Mouse (Mus musculus) myocyte (in vitro differentiated cells): ENCODE data around the gene Fbxo42.

ENCODE experiments used
- E2F4 ChIP-seq: IDR thresholded peaks from one replicate; pipeline ENCODE4 v1.6.1; 2011; ENCODE audit warnings: mild to moderate bottlenecking, control low read depth, moderate library complexity; ENCODE audit not compliant: insufficient read depth
- POLR2A ChIP-seq: IDR thresholded peaks from one replicate; pipeline ENCODE4 v1.6.1; 2011; ENCODE audit warnings: low read depth, mild to moderate bottlenecking, control low read depth, moderate library complexity; ENCODE audit not compliant: insufficient read length

DNA sequence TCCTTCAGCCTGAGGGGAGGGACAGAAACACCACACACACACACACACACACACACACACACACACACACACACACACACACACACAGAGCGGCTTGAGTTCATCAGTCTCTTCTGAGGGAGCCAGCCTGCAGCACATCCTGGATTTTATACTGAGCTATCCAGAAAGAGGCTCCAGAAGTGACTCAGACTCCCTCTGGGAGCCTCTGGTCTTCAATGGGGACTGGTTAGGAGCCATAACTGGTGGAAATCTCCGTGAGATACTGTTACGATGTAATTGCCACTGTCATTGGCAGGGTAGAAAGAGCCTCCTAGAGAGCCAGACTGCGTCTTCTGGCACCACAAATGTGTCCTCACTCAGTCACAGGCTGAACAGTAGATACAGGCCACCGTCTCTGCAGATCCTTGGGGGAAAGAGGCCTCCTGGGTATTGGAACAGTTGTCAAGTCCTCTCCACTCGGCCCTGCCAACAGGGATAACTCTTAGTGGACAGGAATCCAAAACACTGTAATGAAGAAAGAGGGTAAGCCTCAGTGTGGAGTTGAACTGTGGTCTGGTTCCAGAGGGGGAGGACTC is 87.9 kb downstream of the Fbxo42 start:
- TF ChIP-seq POLR2A (no peak), E2F4 (no peak)
